Mouse (Mus musculus): ENCODE results near the gene Ipcef1. TPM values are rescaled to one million over a fixed set of nuclear protein-coding genes. Genes with fewer than 3 reads are reported as not detected.

Gene Ipcef1
- polyA plus RNA-seq, 1 experiment from 2014 or later = 0.42 TPM

DNA sequence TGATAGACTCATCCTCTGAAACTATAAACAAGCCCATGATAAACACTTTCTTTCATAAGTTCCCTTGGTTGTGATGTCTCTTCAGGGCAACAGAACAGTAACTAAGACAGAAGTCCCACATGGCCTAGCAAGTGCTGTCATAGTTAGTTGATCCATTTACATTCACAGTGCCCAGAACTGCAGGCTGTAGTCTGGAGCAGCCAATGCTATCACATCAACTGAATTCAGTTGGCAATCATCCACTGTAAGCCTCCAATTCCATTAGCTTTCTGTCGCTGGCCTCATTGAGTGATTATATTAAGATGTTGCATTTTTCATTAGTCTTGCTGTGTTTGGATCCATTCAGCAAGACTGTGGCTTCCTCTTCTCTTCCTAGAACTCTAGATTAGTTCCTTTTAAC lies 206.0 kb downstream of the Ipcef1 start:
- 88% methylated on average over 1 of the region's 1 CpGs for WGBS
- no peak overlapping the region for H3K9ac ChIP-seq
- no peaks in the 10 kb centered on the region for H3K9me3 ChIP-seq
- no peak overlapping the region for H3K4me2 ChIP-seq (replicated peaks)
- no peak overlapping the region for H3K4me3 ChIP-seq
- H3K27ac ChIP-seq = no peak overlapping the region
- H3K27me3 ChIP-seq (replicated peaks) = no peaks in the 10 kb centered on the region
- no peaks in the 10 kb centered on the region for H3K4me1 ChIP-seq
- ATAC-seq (ENCODE audit: low FRiP score, low read depth) = no peak
- H3K36me3 ChIP-seq = no peaks in the 10 kb centered on the region

DNA sequence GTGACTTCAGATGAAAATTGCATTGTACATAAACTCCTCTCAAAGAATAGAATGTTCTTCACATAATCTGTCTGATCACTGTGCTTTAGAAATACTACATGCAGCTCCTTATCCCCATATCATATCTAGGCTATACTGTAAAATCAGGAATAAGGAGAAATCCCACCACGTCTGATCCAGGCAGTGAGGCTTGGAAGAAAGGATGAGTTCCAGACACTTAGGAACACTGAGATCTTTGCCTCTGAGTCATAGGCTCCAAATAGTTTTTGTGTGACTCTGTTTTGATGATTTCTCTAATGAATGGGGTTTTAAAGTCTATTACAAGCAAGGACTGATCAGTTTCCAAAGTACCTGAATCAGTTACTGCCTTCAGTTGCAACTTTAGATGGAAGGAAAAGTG lies 210.1 kb downstream of the Ipcef1 start:
- ATAC-seq (ENCODE audit: low FRiP score, low read depth) = no peak
- Histone ChIP-seq H3K4me2 (replicated peaks) (no peak overlapping the region), H3K9me3 (no peaks in the 10 kb centered on the region), H3K9ac (no peak overlapping the region), H3K36me3 (no peaks in the 10 kb centered on the region), H3K4me1 (no peaks in the 10 kb centered on the region), H3K4me3 (no peak overlapping the region), H3K27me3 (replicated peaks) (no peaks in the 10 kb centered on the region), H3K27ac (no peak overlapping the region)
- 78% methylated on average over 1 of the region's 1 CpGs for WGBS

Other genes with a start within 250 kb of the Ipcef1 start
- gene Cnksr3, start 159.8 kb upstream of the Ipcef1 start, polyA plus RNA-seq (2016; fragmentation: Nextera tagmentation; extraction: Ambion mirVana) = 6.7 and 7.3 TPM in 2 replicates